Mouse (Mus musculus) stomach, postnatal 0 days (tissue): ENCODE measurements around the gene Hspb7. TPM values are rescaled to one million over a fixed set of nuclear protein-coding genes. Genes with fewer than 3 reads are reported as not detected.
A peak's percentile ranks its signal among the peaks of the same experiment; 100 is the strongest.

Experiments
- ATAC-seq: fragments of 200-750 bp; cut with Nextera tagmentation; 2 replicates; pipeline ENCODE4 v1.8.0; 2017; ENCODE audit not compliant: low FRiP score, low TSS enrichment
- DNase-seq: peaks from one replicate; pipeline ENCODE4 v3.0.0-alpha.2; 2016; ENCODE audit warnings: low spot score
- H3K27ac ChIP-seq: fragments of 300-500 bp; sonication (generic); replicated peaks from 2 replicates; pipeline ENCODE4 v1.5.1; 2014; ENCODE audit warnings: mild to moderate bottlenecking, control low read depth
- H3K27me3 ChIP-seq: fragments of 300-500 bp; sonication (generic); 2 replicates; pipeline ENCODE4 v1.6.1; 2014; ENCODE audit warnings: low read length; ENCODE audit not compliant: control insufficient read depth, insufficient read depth
- H3K36me3 ChIP-seq: fragments of 300-500 bp; sonication (generic); 2 replicates; pipeline ENCODE4 v1.6.1; 2014; ENCODE audit warnings: low read length, mixed read lengths; ENCODE audit not compliant: control insufficient read depth, insufficient read depth
- H3K4me1 ChIP-seq: fragments of 300-500 bp; sonication (generic); replicated peaks from 2 replicates; pipeline ENCODE4 v1.6.1; 2014; ENCODE audit warnings: antibody characterized with exemption; ENCODE audit not compliant: control insufficient read depth, insufficient read depth
- H3K4me2 ChIP-seq: fragments of 300-500 bp; sonication (generic); replicated peaks from 2 replicates; pipeline ENCODE4 v1.6.1; 2014; ENCODE audit warnings: low read depth, mild to moderate bottlenecking, control low read depth, moderate library complexity
- H3K4me3 ChIP-seq: fragments of 300-500 bp; sonication (generic); 2 replicates; pipeline ENCODE4 v1.5.1; 2014; ENCODE audit warnings: low read depth, low read length, control low read depth
- H3K9ac ChIP-seq: fragments of 300-500 bp; sonication (generic); 2 replicates; pipeline ENCODE4 v1.6.1; 2014; ENCODE audit warnings: mild to moderate bottlenecking, low read length, control low read depth, mixed read lengths
- H3K9me3 ChIP-seq: fragments of 300-500 bp; sonication (generic); 2 replicates; pipeline ENCODE4 v1.6.1; 2016; ENCODE audit warnings: low read length; ENCODE audit not compliant: control insufficient read depth
- CTCF ChIP-seq: IDR thresholded peaks from 2 replicates; pipeline ENCODE4 v1.5.1; 2016; ENCODE audit warnings: antibody characterized with exemption, low read depth, mild to moderate bottlenecking, moderate library complexity
- EP300 ChIP-seq: optimal IDR thresholded peaks from 2 replicates; pipeline ENCODE3; 2016; ENCODE audit warnings: antibody characterized with exemption
- WGBS: fragments of 180-500 bp; shearing (Covaris S2); extraction: QIAGEN DNeasy Blood & Tissue Kit; methylation state at CpG from one replicate; pipeline ENCODE4 v1.1.7; 2014; 5-methylcytosine and 5-hydroxymethylcytosine counted together
- polyA plus RNA-seq: library from polyadenylated mRNA; unstranded; fragments of >200 nt; fragmentation: Nextera tagmentation; extraction: Ambion mirVana; gene quantifications from 2 replicates; pipeline ENCODE4 v1.2.1, GENCODE M21; 2015

Gene Hspb7
- polyA plus RNA-seq, 1 experiment from 2014 or later = 2.3 TPM

- H3K4me1 ChIP-seq = peaks cover 2% of the 10 kb centered on the region; the same call in 1 of the 2 replicates
- WGBS = 14% methylated on average over 5 of the region's 5 CpGs
- ATAC-seq (no peak; the same call in 1 of the 2 replicates), DNase-seq (peak; percentile 85)
- no peak overlapping the region for H3K9ac ChIP-seq
- no peak overlapping the region for H3K4me3 ChIP-seq
- no peaks in the 10 kb centered on the region for H3K36me3 ChIP-seq
- no peaks in the 10 kb centered on the region for H3K9me3 ChIP-seq
- TF ChIP-seq EP300 (no peak), CTCF (peak; percentile 93)
- H3K4me2 ChIP-seq = no peak overlapping the region
- no peaks in the 10 kb centered on the region for H3K27me3 ChIP-seq
- no peak overlapping the region for H3K27ac ChIP-seq
These were observed 33.3 kb upstream of the Hspb7 start for GRCm38 (mm10) chr4:141387093-141387784.

GRCm38 (mm10) chr4:141387933-141388332 lies 32.6 kb upstream of the Hspb7 start:
- no peak for DNase-seq
- Histone ChIP-seq H3K4me3 (no peak overlapping the region), H3K4me2 (no peak overlapping the region), H3K9ac (no peak overlapping the region), H3K9me3 (no peaks in the 10 kb centered on the region), H3K27ac (no peak overlapping the region), H3K27me3 (no peaks in the 10 kb centered on the region), H3K36me3 (no peaks in the 10 kb centered on the region), H3K4me1 (no peaks in the 10 kb centered on the region)
- TF ChIP-seq EP300 = no peak
- TF ChIP-seq CTCF = no peak
- WGBS = 61% methylated on average over 5 of the region's 5 CpGs
- ATAC-seq = no peak

- Histone ChIP-seq H3K9me3 (no peaks in the 10 kb centered on the region), H3K27me3 (no peaks in the 10 kb centered on the region), H3K4me3 (no peak overlapping the region), H3K27ac (no peak overlapping the region), H3K36me3 (no peaks in the 10 kb centered on the region), H3K4me1 (no peaks in the 10 kb centered on the region), H3K9ac (no peak overlapping the region), H3K4me2 (no peak overlapping the region)
- TF ChIP-seq EP300 (no peak), CTCF (no peak)
- ATAC-seq (no peak), DNase-seq (no peak)
- WGBS = 72% methylated on average over 18 of the region's 18 CpGs
These were observed 31.0 kb upstream of the Hspb7 start for GRCm38 (mm10) chr4:141389366-141390150.

GRCm38 (mm10) chr4:141391293-141391692 lies 29.3 kb upstream of the Hspb7 start:
- no peaks in the 10 kb centered on the region for H3K36me3 ChIP-seq
- no peaks in the 10 kb centered on the region for H3K27me3 ChIP-seq
- 70% methylated on average over 12 of the region's 12 CpGs for WGBS
- TF ChIP-seq EP300 (no peak), CTCF (no peak)
- no peak overlapping the region for H3K4me2 ChIP-seq
- H3K9ac ChIP-seq = no peak overlapping the region
- no peak overlapping the region for H3K4me3 ChIP-seq
- no peaks in the 10 kb centered on the region for H3K4me1 ChIP-seq
- no peak for ATAC-seq
- H3K27ac ChIP-seq = no peak overlapping the region
- no peaks in the 10 kb centered on the region for H3K9me3 ChIP-seq
- DNase-seq = no peak

- ATAC-seq = no peak
- no peaks in the 10 kb centered on the region for H3K27me3 ChIP-seq
- peak; percentile 54 for DNase-seq
- no peaks in the 10 kb centered on the region for H3K9me3 ChIP-seq
- 0 out of 2 replicates have a peak overlapping the region, but pooled peaks have one; percentile 25 for H3K4me2 ChIP-seq
- H3K4me1 ChIP-seq = no peaks in the 10 kb centered on the region
- 24% methylated on average over 16 of the region's 16 CpGs for WGBS
- H3K4me3 ChIP-seq = peak overlapping the region; percentile 6; the same call in 1 of the 2 replicates
- no peak overlapping the region for H3K27ac ChIP-seq
- peak overlapping the region; percentile 23; the same call in 1 of the 2 replicates for H3K9ac ChIP-seq
- TF ChIP-seq CTCF (no peak), EP300 (no peak)
- H3K36me3 ChIP-seq = no peaks in the 10 kb centered on the region
These were observed 25.8 kb upstream of the Hspb7 start for GRCm38 (mm10) chr4:141394751-141395150.

GRCm38 (mm10) chr4:141397861-141398260 lies 22.7 kb upstream of the Hspb7 start:
- Histone ChIP-seq H3K27me3 (no peaks in the 10 kb centered on the region), H3K9me3 (no peaks in the 10 kb centered on the region), H3K9ac (no peak overlapping the region), H3K4me3 (no peak overlapping the region), H3K4me2 (no peak overlapping the region), H3K27ac (no peak overlapping the region), H3K4me1 (no peaks in the 10 kb centered on the region), H3K36me3 (no peaks in the 10 kb centered on the region)
- ATAC-seq (no peak), DNase-seq (no peak)
- WGBS = 74% methylated on average over 12 of the region's 12 CpGs
- TF ChIP-seq EP300 = no peak
- no peak for TF ChIP-seq CTCF
